Mouse (Mus musculus) liver, embryonic 15.5 days (tissue): Measurements from ENCODE around the gene Mepce. TPM values are rescaled to one million over a fixed set of nuclear protein-coding genes. Genes with fewer than 3 reads are reported as not detected.
"Not testable (repeated sequence)": the region's sequence is repeated elsewhere in the genome, so short reads cannot be mapped to it uniquely, and the experiment has no call there.

Experiments
- ATAC-seq: fragments of 200-750 bp; cut with Nextera tagmentation; 2 replicates; pipeline ENCODE4 v1.8.0; 2017; ENCODE audit warnings: moderate number of reproducible peaks, mild to moderate bottlenecking, moderate library complexity; ENCODE audit not compliant: insufficient read depth
- H3K27ac ChIP-seq: fragments of 300-500 bp; sonication (generic); replicated peaks from 2 replicates; pipeline ENCODE4 v1.5.1; 2015; ENCODE audit warnings: mild to moderate bottlenecking, inconsistent platforms
- H3K27me3 ChIP-seq: fragments of 300-500 bp; sonication (generic); 2 replicates; pipeline ENCODE4 v1.6.1; 2015; ENCODE audit warnings: mild to moderate bottlenecking, inconsistent platforms
- H3K36me3 ChIP-seq: fragments of 300-500 bp; sonication (generic); replicated peaks from 2 replicates; pipeline ENCODE4 v1.6.1; 2015; ENCODE audit warnings: moderate library complexity, mild to moderate bottlenecking, inconsistent platforms
- H3K4me1 ChIP-seq: fragments of 300-500 bp; sonication (generic); replicated peaks from 2 replicates; pipeline ENCODE4 v1.6.1; 2015; ENCODE audit warnings: inconsistent platforms
- H3K4me2 ChIP-seq: fragments of 300-500 bp; sonication (generic); 2 replicates; pipeline ENCODE4 v1.6.1; 2015; ENCODE audit warnings: moderate library complexity, mild to moderate bottlenecking, inconsistent platforms
- H3K4me3 ChIP-seq: fragments of 300-500 bp; sonication (generic); replicated peaks from 2 replicates; pipeline ENCODE4 v1.5.1; 2015; ENCODE audit warnings: mild to moderate bottlenecking, inconsistent platforms
- H3K9ac ChIP-seq: fragments of 300-500 bp; sonication (generic); 2 replicates; pipeline ENCODE4 v1.6.1; 2015; ENCODE audit warnings: moderate library complexity, mild to moderate bottlenecking, inconsistent platforms
- H3K9me3 ChIP-seq: fragments of 300-500 bp; sonication (generic); replicated peaks from 2 replicates; pipeline ENCODE4 v1.6.1; 2016; ENCODE audit warnings: inconsistent platforms
- WGBS: fragments of 180-500 bp; shearing (Covaris S2); methylation state at CpG from one replicate; pipeline ENCODE4 v1.1.7; 2015; ENCODE audit warnings: mixed read lengths; ENCODE audit not compliant: insufficient replicate concordance; 5-methylcytosine and 5-hydroxymethylcytosine counted together
- polyA plus RNA-seq: library from polyadenylated mRNA; unstranded; fragments of >200 nt; fragmentation: Nextera tagmentation; extraction: Ambion mirVana; gene quantifications from 2 replicates; pipeline ENCODE4 v1.2.1, GENCODE M21; 2015

Mepce gene
- 4.0 and 5.0 TPM in 2 replicates for polyA plus RNA-seq

GRCm38 (mm10) chr5:137787151-137787928, at the start of gene Mepce, which contains the start of gene Zcwpw1:
TSS of gene Mepce (minus strand) at chr5:137787655.
TSS of gene Zcwpw1 (plus strand) at chr5:137787798.
- peak within 1 kb of the TSS; percentile 80 for H3K4me3 ChIP-seq
- H3K4me1 ChIP-seq: peaks cover 43% of the 10 kb centered on the region
- H3K36me3 ChIP-seq: peaks cover 26% of the 10 kb centered on the region
- peak within 1 kb of the TSS; percentile 90 for H3K4me2 ChIP-seq
- H3K9ac ChIP-seq: peak within 1 kb of the TSS; percentile 92
- peaks cover 12% of the 10 kb centered on the region; the same call in 1 of the 2 replicates for H3K27me3 ChIP-seq
- peak; percentile 67 for ATAC-seq
- WGBS: under 1% methylated on average over 48 of the region's 48 CpGs
- no peaks in the 10 kb centered on the region for H3K9me3 ChIP-seq
- peak within 1 kb of the TSS; percentile 98 for H3K27ac ChIP-seq

DNA sequence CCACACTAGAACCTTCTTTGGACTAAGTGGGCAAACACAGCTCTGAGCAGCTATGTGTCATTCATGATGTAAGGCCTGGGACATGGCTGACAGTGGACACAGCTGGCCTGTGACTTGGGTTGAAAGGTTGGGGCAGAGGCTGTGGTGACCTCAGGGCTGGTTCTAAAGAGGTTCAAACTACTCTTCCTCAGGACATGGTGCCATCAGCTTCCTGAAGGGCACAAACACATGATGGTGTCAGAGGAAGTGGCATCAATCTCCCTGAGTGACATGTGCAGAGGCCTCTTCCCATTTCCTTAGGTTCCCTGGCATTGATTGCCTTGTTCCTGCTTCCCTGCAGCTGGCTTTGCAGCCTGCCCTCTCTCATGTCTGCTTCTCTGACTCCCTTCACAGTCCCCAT, 49.7 kb upstream of the Mepce start:
- H3K9me3 ChIP-seq, ATAC-seq, H3K27me3 ChIP-seq, H3K9ac ChIP-seq, H3K4me2 ChIP-seq, H3K4me1 ChIP-seq, H3K4me3 ChIP-seq, H3K27ac ChIP-seq, H3K36me3 ChIP-seq: not testable (repeated sequence)

GRCm38 (mm10) chr5:137836611-137837010, 49.2 kb upstream of the Mepce start:
- no peaks in the 10 kb centered on the region for H3K27me3 ChIP-seq
- no peaks in the 10 kb centered on the region for H3K9me3 ChIP-seq
- H3K27ac ChIP-seq: no peak overlapping the region
- no peaks in the 10 kb centered on the region for H3K4me1 ChIP-seq
- no peak for ATAC-seq
- H3K36me3 ChIP-seq: no peaks in the 10 kb centered on the region
- H3K9ac ChIP-seq: no peak overlapping the region
- H3K4me3 ChIP-seq: no peak overlapping the region
- no peak overlapping the region for H3K4me2 ChIP-seq

DNA sequence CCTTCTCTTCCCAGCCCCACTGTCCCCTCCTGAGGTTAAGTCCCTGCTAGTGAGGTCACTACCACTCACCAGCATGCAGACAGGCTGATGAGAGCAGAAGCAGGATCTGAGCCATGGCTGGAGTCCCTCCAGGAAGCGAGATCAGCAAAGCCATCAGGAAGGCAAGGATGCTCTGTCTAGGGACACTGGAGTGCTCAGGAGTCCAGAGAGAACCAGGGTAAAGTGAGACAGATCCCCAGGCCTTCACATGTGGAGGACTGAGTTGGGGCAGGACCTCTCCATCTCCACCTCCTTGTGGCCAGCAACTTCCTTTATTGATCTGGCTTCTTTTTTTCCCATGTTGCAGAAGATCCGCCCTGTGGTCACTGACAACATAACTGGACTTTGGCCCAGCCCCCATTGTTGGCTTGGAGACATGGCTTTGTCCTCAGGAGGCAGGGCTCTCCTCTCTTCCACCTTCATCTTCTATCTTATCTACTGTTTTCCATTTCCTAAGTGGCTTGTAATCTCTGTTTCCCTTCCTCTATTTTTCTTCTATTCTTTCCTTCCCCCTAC, 48.6 kb upstream of the Mepce start, which contains the start of gene Pilra:
Gene Pilra (minus strand): TSS at position 316 of the 555 bp plus-strand sequence.
- peak within 1 kb of the TSS; percentile 10; the same call in 1 of the 2 replicates for H3K4me2 ChIP-seq
- H3K27ac ChIP-seq, H3K4me1 ChIP-seq, H3K36me3 ChIP-seq, H3K9ac ChIP-seq, ATAC-seq, H3K27me3 ChIP-seq, H3K9me3 ChIP-seq: not testable (repeated sequence)
- peak within 1 kb of the TSS; percentile 14; the same call in 1 of the 2 replicates for H3K4me3 ChIP-seq
- WGBS: 21% methylated on average over 2 of the region's 2 CpGs

DNA sequence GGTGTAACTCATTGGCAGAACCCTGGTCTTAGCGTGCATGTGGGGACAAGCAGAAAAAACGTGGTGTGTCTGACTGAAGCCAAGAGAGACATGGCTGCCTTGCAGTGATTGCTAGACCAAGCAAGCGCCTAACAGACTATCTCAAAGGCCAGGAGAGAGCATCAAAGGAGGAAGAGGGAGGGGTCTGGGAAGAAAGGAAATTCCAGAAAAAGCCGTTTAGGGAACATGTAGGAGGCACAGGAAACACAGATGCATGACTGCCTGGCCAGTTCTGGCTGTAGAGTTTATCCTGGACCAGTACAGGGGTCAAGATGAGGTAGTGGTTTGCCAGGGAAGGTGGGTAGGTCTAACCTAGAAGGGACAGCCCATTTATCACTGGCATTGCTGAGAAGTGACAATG, 46.0 kb upstream of the Mepce start:
- WGBS: 40% methylated on average over 4 of the region's 4 CpGs

GRCm38 (mm10) chr5:137831506-137831905, 44.1 kb upstream of the Mepce start:
- Histone ChIP-seq H3K36me3 (no peaks in the 10 kb centered on the region), H3K27me3 (no peaks in the 10 kb centered on the region), H3K27ac (no peak overlapping the region; the same call in 1 of the 2 replicates), H3K4me3 (no peak overlapping the region), H3K9ac (no peak overlapping the region), H3K9me3 (no peaks in the 10 kb centered on the region), H3K4me2 (no peak overlapping the region), H3K4me1 (peaks cover 6% of the 10 kb centered on the region; the same call in 1 of the 2 replicates)
- WGBS: 53% methylated on average over 6 of the region's 6 CpGs
- ATAC-seq: no peak

More for the DNA sequence above, 46.0 kb upstream of the Mepce start:
- Histone ChIP-seq H3K4me2 (no peak overlapping the region), H3K4me1 (peaks cover 6% of the 10 kb centered on the region; the same call in 1 of the 2 replicates), H3K9me3 (no peaks in the 10 kb centered on the region), H3K36me3 (no peaks in the 10 kb centered on the region), H3K4me3 (no peak overlapping the region), H3K27me3 (no peaks in the 10 kb centered on the region), H3K9ac (no peak overlapping the region), H3K27ac (no peak overlapping the region)
- no peak for ATAC-seq

- WGBS: 38% methylated on average over 4 of the region's 4 CpGs
- peak overlapping the region; percentile 1; the same call in 1 of the 2 replicates for H3K4me2 ChIP-seq
- no peak overlapping the region for H3K4me3 ChIP-seq
- peak overlapping the region; percentile 38; the same call in 1 of the 2 replicates for H3K27ac ChIP-seq
- H3K27me3 ChIP-seq: no peaks in the 10 kb centered on the region
- no peak for ATAC-seq
- no peaks in the 10 kb centered on the region for H3K9me3 ChIP-seq
- H3K36me3 ChIP-seq: no peaks in the 10 kb centered on the region
- H3K4me1 ChIP-seq: peaks cover 6% of the 10 kb centered on the region; the same call in 1 of the 2 replicates
- no peak overlapping the region for H3K9ac ChIP-seq
These were observed 43.7 kb upstream of the Mepce start for GRCm38 (mm10) chr5:137831106-137831505.

GRCm38 (mm10) chr5:137830238-137830637, 42.8 kb upstream of the Mepce start:
- ATAC-seq: no peak
- Histone ChIP-seq H3K4me3 (no peak overlapping the region), H3K27me3 (no peaks in the 10 kb centered on the region), H3K9ac (no peak overlapping the region), H3K4me2 (0 out of 2 replicates have a peak overlapping the region, but pooled peaks have one; percentile 1), H3K36me3 (no peaks in the 10 kb centered on the region), H3K9me3 (no peaks in the 10 kb centered on the region), H3K4me1 (peaks cover 8% of the 10 kb centered on the region; the same call in 1 of the 2 replicates), H3K27ac (peak overlapping the region; percentile 38; the same call in 1 of the 2 replicates)
- WGBS: 44% methylated on average over 7 of the region's 7 CpGs

GRCm38 (mm10) chr5:137828694-137829093, 41.2 kb upstream of the Mepce start:
- H3K4me2 ChIP-seq: no peak overlapping the region
- ATAC-seq: peak; percentile 23; the same call in 1 of the 2 replicates
- no peak overlapping the region for H3K27ac ChIP-seq
- no peaks in the 10 kb centered on the region for H3K27me3 ChIP-seq
- H3K9ac ChIP-seq: no peak overlapping the region
- 41% methylated on average over 6 of the region's 6 CpGs for WGBS
- H3K4me3 ChIP-seq: no peak overlapping the region
- peaks cover 8% of the 10 kb centered on the region; the same call in 1 of the 2 replicates for H3K4me1 ChIP-seq
- H3K36me3 ChIP-seq: no peaks in the 10 kb centered on the region
- H3K9me3 ChIP-seq: no peaks in the 10 kb centered on the region

DNA sequence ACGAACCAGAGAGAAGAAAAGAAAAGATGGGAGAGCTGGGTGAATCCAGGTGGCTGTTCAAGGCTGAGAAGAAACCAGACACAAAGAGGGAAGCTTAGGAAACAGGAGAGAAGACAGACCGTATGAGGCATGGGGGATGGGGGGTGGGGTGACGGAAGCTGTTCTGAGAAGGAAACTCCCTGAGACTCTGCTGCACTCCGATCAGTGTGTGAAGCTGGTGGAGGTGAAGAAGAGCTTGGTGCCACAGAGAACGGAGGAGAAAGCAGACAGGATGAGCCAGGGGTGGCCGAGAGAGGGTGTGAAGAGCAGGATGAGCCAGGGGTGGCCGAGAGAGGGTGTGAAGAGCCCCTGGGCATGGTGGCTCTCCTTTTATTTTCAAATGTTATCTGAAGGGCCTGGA, 39.0 kb upstream of the Mepce start:
- H3K27ac ChIP-seq: no peak overlapping the region
- H3K36me3 ChIP-seq: no peaks in the 10 kb centered on the region
- H3K9ac ChIP-seq: no peak overlapping the region
- 24% methylated on average over 7 of the region's 7 CpGs for WGBS
- no peaks in the 10 kb centered on the region for H3K9me3 ChIP-seq
- no peaks in the 10 kb centered on the region for H3K27me3 ChIP-seq
- no peak overlapping the region for H3K4me2 ChIP-seq
- no peak overlapping the region for H3K4me3 ChIP-seq
- no peak for ATAC-seq
- H3K4me1 ChIP-seq: peaks cover 8% of the 10 kb centered on the region; the same call in 1 of the 2 replicates

- Histone ChIP-seq H3K27ac (no peak overlapping the region), H3K27me3 (no peaks in the 10 kb centered on the region), H3K4me2 (no peak overlapping the region), H3K4me1 (peaks cover 7% of the 10 kb centered on the region; the same call in 1 of the 2 replicates), H3K9me3 (no peaks in the 10 kb centered on the region), H3K4me3 (no peak overlapping the region), H3K9ac (no peak overlapping the region), H3K36me3 (no peaks in the 10 kb centered on the region)
- 45% methylated on average over 2 of the region's 2 CpGs for WGBS
- no peak for ATAC-seq
These were observed 38.5 kb upstream of the Mepce start for GRCm38 (mm10) chr5:137825971-137826370.
